Mouse (Mus musculus) liver, adult 2 months (tissue): ENCODE data around the gene Epop. TPM values are rescaled to one million over a fixed set of nuclear protein-coding genes. Genes with fewer than 3 reads are reported as not detected.
A peak's percentile ranks its signal among the peaks of the same experiment; 100 is the strongest.

Experiments
- DNase-seq: peaks from one replicate; pipeline ENCODE4 v3.0.0-alpha.2; 2011; ENCODE audit warnings: low read depth, low spot score; ENCODE audit errors: extremely low read depth
- H3K27ac ChIP-seq: fragments of 200-500 bp; replicated peaks from 2 replicates; pipeline ENCODE4 v1.5.1; 2012; ENCODE audit warnings: low read depth, mild to moderate bottlenecking, control low read depth, inconsistent platforms, low read length; ENCODE audit not compliant: insufficient read depth
- H3K27me3 ChIP-seq: fragments of 200-500 bp; 2 replicates; pipeline ENCODE4 v1.6.1; 2012; ENCODE audit warnings: mild to moderate bottlenecking, moderate library complexity, low read length, inconsistent platforms; ENCODE audit not compliant: control insufficient read depth, insufficient read depth
- H3K36me3 ChIP-seq: fragments of 200-500 bp; 2 replicates; pipeline ENCODE4 v1.6.1; 2012; ENCODE audit warnings: low read length, inconsistent platforms; ENCODE audit not compliant: control insufficient read depth, insufficient read depth
- H3K4me1 ChIP-seq: fragments of 200-500 bp; 2 replicates; pipeline ENCODE4 v1.6.1; 2011; ENCODE audit warnings: low read length; ENCODE audit not compliant: control insufficient read depth, insufficient read depth
- H3K4me3 ChIP-seq: fragments of 200-500 bp; 2 replicates; pipeline ENCODE4 v1.5.1; 2011; ENCODE audit warnings: low read depth, mild to moderate bottlenecking, control low read depth, low read length, moderate library complexity; ENCODE audit not compliant: insufficient read depth
- H3K79me2 ChIP-seq: fragments of 200-500 bp; 2 replicates; pipeline ENCODE4 v1.6.1; 2012; ENCODE audit warnings: inconsistent platforms, mild to moderate bottlenecking, low read length, moderate library complexity; ENCODE audit not compliant: control insufficient read depth, insufficient read depth
- H3K9ac ChIP-seq: fragments of 200-500 bp; 2 replicates; pipeline ENCODE4 v1.6.1; 2012; ENCODE audit warnings: low read depth, mild to moderate bottlenecking, control low read depth, inconsistent platforms, low read length
- CTCF ChIP-seq: fragments of 200-500 bp; IDR thresholded peaks from 2 replicates; pipeline ENCODE4 v1.5.1; 2011; ENCODE audit warnings: low read depth, low read length, control low read depth
- POLR2A ChIP-seq: fragments of 200-500 bp; IDR thresholded peaks from 2 replicates; pipeline ENCODE4 v1.6.1; 2011; ENCODE audit warnings: low read length, control low read depth; ENCODE audit not compliant: insufficient read depth; ENCODE audit errors: extremely low read depth
- WGBS: fragments of 180-500 bp; shearing (Covaris S2); methylation state at CpG from one replicate; pipeline ENCODE4 v1.1.7; 2018; 5-methylcytosine and 5-hydroxymethylcytosine counted together
- polyA plus RNA-seq: library from polyadenylated mRNA; depleted of rRNA; stranded (reverse); fragments of >200 nt; gene quantifications from 2 replicates; pipeline ENCODE4 v1.2.3, GENCODE M21; 2012; rRNA removed
- total RNA-seq: library from RNA; depleted of rRNA; stranded (reverse); fragments of >200 nt; gene quantifications from 2 replicates; pipeline ENCODE4 v1.2.3, GENCODE M21; 2014; rRNA removed

The Epop gene
- total RNA-seq (0.37 and 0.67 TPM in 2 replicates), polyA plus RNA-seq (2.5 and 3.5 TPM in 2 replicates)

DNA sequence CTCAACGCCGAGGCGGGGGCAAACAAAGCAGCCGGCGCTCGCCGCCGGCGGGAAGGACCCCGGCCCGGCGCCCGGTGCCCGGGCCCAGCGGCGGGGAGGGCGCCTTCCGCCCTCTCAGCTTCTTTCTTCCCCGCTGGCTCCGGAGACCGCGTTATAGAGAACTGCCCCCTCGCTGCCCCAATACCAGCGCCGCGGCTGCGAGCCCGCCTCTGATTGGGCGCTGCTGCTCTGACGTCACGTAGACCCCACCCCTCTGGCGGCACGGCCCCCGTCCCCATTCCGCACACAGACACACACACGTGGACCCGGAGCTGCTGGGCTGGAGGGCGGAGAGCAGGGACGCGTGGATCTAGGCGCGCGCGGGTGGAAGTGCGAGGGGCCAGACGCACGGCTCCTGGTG lies at the start of gene Epop:
Epop (minus strand) TSS at position 127 of the 400 bp plus-strand sequence.
- no peak for TF ChIP-seq CTCF
- 0 out of 2 replicates have a peak, but pooled peaks have one; percentile 32 for TF ChIP-seq POLR2A
- peaks cover 21% of the 10 kb centered on the region for H3K27me3 ChIP-seq
- no peak within 1 kb of the TSS for H3K27ac ChIP-seq
- no peaks in the 10 kb centered on the region for H3K36me3 ChIP-seq
- peak; percentile 62 for DNase-seq
- peak within 1 kb of the TSS; percentile 83 for H3K9ac ChIP-seq
- H3K4me1 ChIP-seq: no peaks in the 10 kb centered on the region
- peak within 1 kb of the TSS; percentile 69 for H3K4me3 ChIP-seq
- no peaks in the 10 kb centered on the region for H3K79me2 ChIP-seq
- WGBS: under 1% methylated on average over 47 of the region's 47 CpGs

DNA sequence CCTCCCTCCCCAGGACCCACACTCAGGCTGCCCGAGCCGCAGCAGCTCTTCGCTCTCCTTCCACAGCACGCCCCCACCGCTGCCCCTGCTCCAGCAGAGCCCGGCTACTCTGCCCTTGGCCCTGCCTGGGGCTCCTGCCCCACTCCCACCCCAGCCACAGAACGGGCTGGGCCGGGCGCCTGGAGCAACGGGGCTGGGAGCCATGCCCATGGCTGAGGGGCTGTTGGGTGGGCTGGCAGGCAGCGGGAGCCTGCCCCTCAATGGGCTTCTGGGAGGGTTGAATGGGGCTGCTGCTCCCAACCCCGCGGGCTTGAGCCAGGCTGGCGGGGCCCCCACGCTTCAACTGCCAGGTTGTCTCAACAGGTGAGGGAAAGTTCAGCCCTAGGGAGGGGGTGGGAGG lies 48.8 kb upstream of the Epop start:
- Histone ChIP-seq H3K4me3 (no peak overlapping the region), H3K27ac (no peak overlapping the region), H3K27me3 (no peaks in the 10 kb centered on the region), H3K9ac (no peak overlapping the region), H3K36me3 (peaks cover 2% of the 10 kb centered on the region; the same call in 1 of the 2 replicates), H3K79me2 (no peaks in the 10 kb centered on the region), H3K4me1 (no peaks in the 10 kb centered on the region)
- WGBS: 95% methylated on average over 14 of the region's 15 CpGs
- TF ChIP-seq CTCF (no peak), POLR2A (no peak)
- DNase-seq: no peak

DNA sequence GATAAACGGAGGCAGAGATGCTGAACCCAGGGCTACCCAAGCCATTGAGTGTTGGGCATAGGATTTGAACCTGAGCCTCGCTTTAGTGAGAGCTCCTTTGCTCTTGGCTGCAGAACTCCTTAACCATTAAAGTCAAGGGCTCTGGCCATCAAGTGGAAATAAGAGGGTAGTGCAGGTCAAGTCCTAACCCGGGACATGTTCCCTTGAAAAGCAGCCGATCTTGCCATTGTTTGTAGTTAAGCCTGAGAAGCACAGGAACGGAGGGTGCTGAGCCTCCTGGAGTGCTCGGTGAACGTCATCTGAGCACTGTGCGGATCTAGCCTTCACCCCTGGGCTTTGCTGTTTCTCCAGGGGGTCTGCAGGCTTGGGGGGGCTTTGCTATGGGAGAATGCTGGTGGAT lies 48.3 kb upstream of the Epop start:
- Histone ChIP-seq H3K4me3 (no peak overlapping the region), H3K36me3 (peaks cover 2% of the 10 kb centered on the region; the same call in 1 of the 2 replicates), H3K4me1 (no peaks in the 10 kb centered on the region), H3K9ac (no peak overlapping the region), H3K27me3 (no peaks in the 10 kb centered on the region), H3K79me2 (no peaks in the 10 kb centered on the region), H3K27ac (no peak overlapping the region)
- WGBS: 92% methylated on average over 8 of the region's 8 CpGs
- TF ChIP-seq CTCF (no peak), POLR2A (no peak)
- DNase-seq: no peak

DNA sequence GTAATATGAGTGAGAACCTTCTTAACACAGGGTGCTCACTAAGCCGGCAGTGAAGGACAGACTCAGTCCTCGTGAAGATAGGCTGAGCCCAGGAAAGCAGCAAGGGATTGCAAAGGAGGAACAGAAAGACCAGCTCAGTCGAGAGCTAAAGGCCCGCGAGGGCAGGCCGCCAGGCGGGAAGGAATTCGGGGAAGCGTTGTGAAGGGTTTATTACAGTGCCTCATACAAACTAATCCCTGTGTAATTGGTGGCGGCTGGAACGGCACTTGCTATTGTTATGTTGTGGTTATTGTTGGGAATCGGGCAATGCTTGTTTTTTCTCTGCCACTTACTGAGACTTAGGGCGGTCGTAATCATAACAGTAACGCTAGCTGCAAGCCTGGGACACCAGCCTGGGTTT lies 47.9 kb upstream of the Epop start:
- peaks cover 2% of the 10 kb centered on the region; the same call in 1 of the 2 replicates for H3K36me3 ChIP-seq
- TF ChIP-seq POLR2A: no peak
- no peak for TF ChIP-seq CTCF

DNA sequence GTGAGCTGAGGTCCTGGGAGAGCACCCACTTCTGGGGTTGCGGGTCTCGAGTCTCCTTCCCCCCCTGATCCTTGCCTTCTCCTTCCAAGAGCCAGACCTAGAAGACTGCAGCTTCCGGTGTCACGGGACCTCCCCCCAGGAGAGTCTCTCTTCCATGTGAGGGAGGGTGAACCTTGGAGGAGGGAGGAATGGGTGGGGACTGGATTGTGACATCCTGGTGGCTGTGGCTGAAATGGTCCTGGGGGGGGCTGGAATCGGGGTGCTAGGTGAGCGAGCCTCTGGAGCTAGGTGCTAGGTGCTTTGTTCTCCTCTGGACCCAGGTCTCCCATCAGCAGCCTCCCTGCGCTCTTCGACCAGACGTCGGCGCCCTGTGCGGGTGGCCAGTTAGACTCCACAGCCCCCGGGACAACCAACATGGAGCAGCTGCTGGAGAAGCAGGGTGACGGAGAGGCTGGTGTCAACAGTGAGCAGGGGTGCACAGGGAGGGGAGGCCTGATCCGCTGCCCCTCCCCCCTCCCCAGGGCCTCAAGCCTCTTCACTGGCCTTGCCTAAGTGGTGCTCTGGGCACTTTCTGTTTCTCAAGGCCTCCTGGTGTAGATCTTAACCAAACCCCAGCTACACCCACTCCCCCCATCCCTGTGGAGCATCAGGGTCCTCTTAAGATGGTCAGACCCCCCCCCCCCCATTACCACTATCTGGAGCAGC lies 46.7 kb upstream of the Epop start:
- Histone ChIP-seq H3K9ac (no peak overlapping the region), H3K27me3 (no peaks in the 10 kb centered on the region), H3K4me1 (no peaks in the 10 kb centered on the region), H3K79me2 (no peaks in the 10 kb centered on the region), H3K27ac (no peak overlapping the region), H3K4me3 (no peak overlapping the region), H3K36me3 (peaks cover 2% of the 10 kb centered on the region; the same call in 1 of the 2 replicates)
- TF ChIP-seq POLR2A (no peak), CTCF (no peak)
- WGBS: 94% methylated on average over 15 of the region's 15 CpGs
- no peak for DNase-seq

More for the DNA sequence above, 47.9 kb upstream of the Epop start:
- Histone ChIP-seq H3K4me3 (no peak overlapping the region), H3K79me2 (no peaks in the 10 kb centered on the region), H3K27ac (no peak overlapping the region), H3K4me1 (no peaks in the 10 kb centered on the region), H3K9ac (no peak overlapping the region), H3K27me3 (no peaks in the 10 kb centered on the region)
- DNase-seq: no peak
- WGBS: 91% methylated on average over 15 of the region's 15 CpGs

DNA sequence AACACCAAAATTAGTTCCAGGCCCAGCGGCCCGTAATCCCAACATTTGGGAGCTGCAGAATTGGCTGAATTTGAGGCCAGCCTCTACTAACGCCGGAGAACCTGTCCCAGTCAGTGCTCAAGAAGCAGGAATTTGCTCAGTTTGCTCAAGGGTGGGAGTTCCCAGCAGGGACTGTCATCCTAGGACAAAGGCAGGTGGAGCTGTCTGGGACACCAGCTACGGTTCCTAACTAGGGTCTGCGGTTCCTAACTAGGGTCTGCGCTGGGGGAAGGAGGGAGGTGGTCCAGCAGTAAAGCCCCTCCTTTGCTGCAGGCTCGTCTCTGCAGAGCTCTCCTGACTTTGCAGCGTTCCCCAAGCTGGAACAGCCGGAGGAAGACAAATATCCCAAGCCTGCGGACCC lies 43.6 kb upstream of the Epop start:
- Histone ChIP-seq H3K27me3 (no peaks in the 10 kb centered on the region), H3K9ac (no peak overlapping the region), H3K4me1 (no peaks in the 10 kb centered on the region), H3K79me2 (no peaks in the 10 kb centered on the region), H3K27ac (no peak overlapping the region), H3K36me3 (no peaks in the 10 kb centered on the region; the same call in 1 of the 2 replicates), H3K4me3 (no peak overlapping the region)
- WGBS: 95% methylated on average over 11 of the region's 11 CpGs
- no peak for TF ChIP-seq CTCF
- TF ChIP-seq POLR2A: no peak
- DNase-seq: no peak
